8 mouse cellular contexts compared by ENCODE assay signal in genomic region chr14:54553975-54554769, GRCm38 (mm10). TPM values are rescaled to one million over a fixed set of nuclear protein-coding genes. Genes with fewer than 3 reads are reported as not detected.
DNase-seq lines count a peak whose midpoint lies in the region; ATAC-seq and TF ChIP-seq lines count a peak whose summit lies in the region.

Gene Haus4, minus strand, starts transcription at chr14:54554616.

- peak; percentile 84 for TF ChIP-seq CTCF in intestine, postnatal 0 days (IDR thresholded peaks at IDR 0.05; ENCODE audit: low read depth)

- H3K4me2 ChIP-seq in embryonic facial prominence, embryonic 11.5 days (ENCODE audit: low read depth, low read length): peak within 1 kb of the TSS; percentile 88
- peak within 1 kb of the TSS; percentile 94 for H3K4me2 ChIP-seq in intestine, postnatal 0 days (replicated peaks; ENCODE audit: low read depth)
- H3K4me2 ChIP-seq in limb, embryonic 12.5 days: peak within 1 kb of the TSS; percentile 72
- H3K4me2 ChIP-seq in midbrain, embryonic 14.5 days (ENCODE audit: low read length): peak within 1 kb of the TSS; percentile 81

- H3K27me3 ChIP-seq in embryonic facial prominence, embryonic 11.5 days (ENCODE audit: control insufficient read depth, insufficient read depth, low read length): no peaks in the 10 kb centered on the region
- H3K27me3 ChIP-seq in intestine, postnatal 0 days (replicated peaks; ENCODE audit: control insufficient read depth, insufficient read depth, low read length): no peaks in the 10 kb centered on the region
- no peaks in the 10 kb centered on the region for H3K27me3 ChIP-seq in limb, embryonic 12.5 days
- H3K27me3 ChIP-seq in midbrain, embryonic 14.5 days (ENCODE audit: control insufficient read depth, insufficient read depth, low read length): no peaks in the 10 kb centered on the region

- H3K36me3 ChIP-seq in embryonic facial prominence, embryonic 11.5 days (replicated peaks; ENCODE audit: control insufficient read depth, insufficient read depth, low read depth, low read length): peaks cover 3% of the 10 kb centered on the region; the same call in 1 of the 2 replicates
- peaks cover 9% of the 10 kb centered on the region; the same call in 1 of the 2 replicates for H3K36me3 ChIP-seq in intestine, postnatal 0 days (ENCODE audit: control insufficient read depth, insufficient read depth)
- peaks cover 15% of the 10 kb centered on the region for H3K36me3 ChIP-seq in limb, embryonic 12.5 days
- no peaks in the 10 kb centered on the region for H3K36me3 ChIP-seq in midbrain, embryonic 14.5 days (ENCODE audit: control insufficient read depth, insufficient read depth, low read length)

- H3K9me3 ChIP-seq in embryonic facial prominence, embryonic 11.5 days (replicated peaks; ENCODE audit: control insufficient read depth, low read length): no peaks in the 10 kb centered on the region
- H3K9me3 ChIP-seq in intestine, postnatal 0 days (ENCODE audit: control insufficient read depth): no peaks in the 10 kb centered on the region
- no peaks in the 10 kb centered on the region; the same call in 1 of the 2 replicates for H3K9me3 ChIP-seq in limb, embryonic 12.5 days
- no peaks in the 10 kb centered on the region for H3K9me3 ChIP-seq in midbrain, embryonic 14.5 days (ENCODE audit: control insufficient read depth, low read length)

- peak within 1 kb of the TSS; percentile 85 for H3K9ac ChIP-seq in embryonic facial prominence, embryonic 11.5 days (replicated peaks; ENCODE audit: low read length)
- H3K9ac ChIP-seq in intestine, postnatal 0 days (ENCODE audit: low read depth, low read length): peak within 1 kb of the TSS; percentile 72
- peak within 1 kb of the TSS; percentile 80 for H3K9ac ChIP-seq in limb, embryonic 12.5 days (replicated peaks)
- peak within 1 kb of the TSS; percentile 51 for H3K9ac ChIP-seq in midbrain, embryonic 14.5 days (replicated peaks; ENCODE audit: low read length)

- peak within 1 kb of the TSS; percentile 84 for H3K27ac ChIP-seq in embryonic facial prominence, embryonic 11.5 days (replicated peaks; ENCODE audit: low read depth, low read length)
- peak within 1 kb of the TSS; percentile 75 for H3K27ac ChIP-seq in intestine, postnatal 0 days (ENCODE audit: low read depth, low read length)
- H3K27ac ChIP-seq in limb, embryonic 12.5 days: peak within 1 kb of the TSS; percentile 92
- H3K27ac ChIP-seq in midbrain, embryonic 14.5 days (replicated peaks; ENCODE audit: low read depth, low read length): no peak within 1 kb of the TSS; the same call in 1 of the 2 replicates

- DNase-seq in 416B (ENCODE audit: low read depth): peak; percentile 97
- DNase-seq in adrenal gland, postnatal 25 days: peak; percentile 87
- DNase-seq in embryonic facial prominence, embryonic 11.5 days (ENCODE audit: low spot score): peak; percentile 89
- DNase-seq in midbrain, embryonic 14.5 days: peak; percentile 87
- peak; percentile 87 for DNase-seq in spleen, adult 12 weeks (ENCODE audit: low spot score)

- no peaks in the 10 kb centered on the region for H3K4me1 ChIP-seq in embryonic facial prominence, embryonic 11.5 days (ENCODE audit: control insufficient read depth, insufficient read depth, low read length)
- H3K4me1 ChIP-seq in intestine, postnatal 0 days (replicated peaks; ENCODE audit: control insufficient read depth, insufficient read depth, low read length): no peaks in the 10 kb centered on the region
- H3K4me1 ChIP-seq in limb, embryonic 12.5 days (replicated peaks): peaks cover 7% of the 10 kb centered on the region
- peaks cover 5% of the 10 kb centered on the region; the same call in 1 of the 2 replicates for H3K4me1 ChIP-seq in midbrain, embryonic 14.5 days (ENCODE audit: control insufficient read depth, insufficient read depth, low read length)

- ATAC-seq in embryonic facial prominence, embryonic 11.5 days (replicated peaks; ENCODE audit: insufficient number of reproducible peaks, low FRiP score, low TSS enrichment, low read depth): peak; percentile 94
- ATAC-seq in granulocyte monocyte progenitor cell, adult 5-6 weeks (replicated peaks; ENCODE audit: poor library complexity, severe bottlenecking): peak; percentile 89
- ATAC-seq in intestine, postnatal 0 days: peak; percentile 97
- ATAC-seq in limb, embryonic 12.5 days (ENCODE audit: insufficient number of reproducible peaks, insufficient read depth, low FRiP score, low TSS enrichment, low read depth): peak; percentile 93
- ATAC-seq in midbrain, embryonic 14.5 days (ENCODE audit: low FRiP score, low TSS enrichment): peak; percentile 89

- peak within 1 kb of the TSS; percentile 53 for H3K4me3 ChIP-seq in embryonic facial prominence, embryonic 11.5 days (ENCODE audit: low read depth, low read length)
- H3K4me3 ChIP-seq in intestine, postnatal 0 days (ENCODE audit: low read depth, low read length): peak within 1 kb of the TSS; percentile 57
- H3K4me3 ChIP-seq in limb, embryonic 12.5 days (replicated peaks): peak within 1 kb of the TSS; percentile 61
- peak within 1 kb of the TSS; percentile 51 for H3K4me3 ChIP-seq in midbrain, embryonic 14.5 days (replicated peaks; ENCODE audit: low read depth, low read length)

- WGBS in embryonic facial prominence, embryonic 11.5 days: under 1% methylated on average over 76 of the region's 76 CpGs
- WGBS in intestine, postnatal 0 days: under 1% methylated on average over 76 of the region's 76 CpGs
- WGBS in limb, embryonic 12.5 days: under 1% methylated on average over 76 of the region's 76 CpGs
- WGBS in midbrain, embryonic 14.5 days: under 1% methylated on average over 76 of the region's 76 CpGs

RNA-seq across cellular contexts. Expression of gene Haus4, which starts in this region (rescaled TPM):
- 29.5 and 32.5 TPM in 2 replicates for total RNA-seq in adrenal gland, postnatal 25 days (2021)
- 43.4 and 50.2 TPM in 2 replicates for polyA plus RNA-seq in embryonic facial prominence, embryonic 11.5 days (2014; fragmentation: Nextera tagmentation; extraction: Ambion mirVana)
- 70.3 and 79.6 TPM in 2 replicates for total RNA-seq in granulocyte monocyte progenitor cell, adult 5-6 weeks (2014; fragmentation: Nextera tagmentation)
- 85.8 and 93.8 TPM in 2 replicates for total RNA-seq in granulocyte monocyte progenitor cell, adult 5-6 weeks (2017)
- 28.2 and 29.4 TPM in 2 replicates for polyA plus RNA-seq in intestine, postnatal 0 days (2015; fragmentation: Nextera tagmentation; extraction: Ambion mirVana)
- 54.5 and 58.1 TPM in 2 replicates for polyA plus RNA-seq in limb, embryonic 12.5 days (2016; fragmentation: Nextera tagmentation; extraction: Ambion mirVana)
- 13.3 and 14.7 TPM in 2 replicates for polyA plus RNA-seq in midbrain, embryonic 14.5 days (2014; fragmentation: Nextera tagmentation; extraction: Ambion mirVana)
